Mouse (Mus musculus): ENCODE results near the gene Fam229b. TPM values are rescaled to one million over a fixed set of nuclear protein-coding genes. Genes with fewer than 3 reads are reported as not detected.

Gene Fam229b
- total and polyA plus RNA-seq, 3 experiments: 0.16 to 11.0 (median 1.6) TPM

DNA sequence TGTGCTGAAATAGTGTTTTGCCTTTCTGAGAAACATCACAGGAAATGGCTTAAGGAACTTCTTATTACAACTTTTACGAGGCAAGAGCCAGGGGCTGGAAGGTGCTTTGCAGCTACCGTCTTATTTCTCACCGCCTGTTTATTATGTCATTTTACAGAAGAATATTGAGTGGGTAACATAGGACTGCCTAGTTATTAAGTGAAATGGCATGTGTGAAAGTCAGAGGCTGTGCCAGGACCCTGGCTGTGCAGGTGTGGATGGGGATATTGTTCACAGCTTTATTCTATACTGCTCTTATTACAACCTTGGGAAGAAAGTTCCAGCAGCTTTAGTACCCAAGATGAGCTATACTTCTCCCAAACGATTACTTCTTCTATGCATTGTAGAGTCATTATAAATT is 61.7 kb downstream of the Fam229b start:
- no peak overlapping the region for H3K4me3 ChIP-seq (ENCODE audit: low read depth, low read length)
- no peak for DNase-seq (ENCODE audit: low spot score)
- H3K4me1 ChIP-seq (ENCODE audit: insufficient read depth, low read depth, low read length): no peaks in the 10 kb centered on the region
- H3K27me3 ChIP-seq (ENCODE audit: insufficient read depth, low read length): peaks cover 6% of the 10 kb centered on the region
- no peaks in the 10 kb centered on the region for H3K9me3 ChIP-seq (replicated peaks)
- TF ChIP-seq TAL1 (conservative IDR thresholded peaks at IDR 0.05; ENCODE audit: low read depth, low read length) (no peak), GATA2 (IDR thresholded peaks at IDR 0.05; ENCODE audit: borderline replicate concordance, low read depth, low read length) (no peak), GATA1 (IDR thresholded peaks at IDR 0.05; ENCODE audit: borderline replicate concordance, low read length) (no peak), POLR2AphosphoS5 (IDR thresholded peaks at IDR 0.05; ENCODE audit: insufficient replicate concordance, low read depth, low read length) (no peak), CTCF (IDR thresholded peaks at IDR 0.05; ENCODE audit: low read depth, low read length) (no peak)
- no peaks in the 10 kb centered on the region for H3K36me3 ChIP-seq (replicated peaks)
- no peak for ATAC-seq (ENCODE audit: extremely low read depth, insufficient number of reproducible peaks, low FRiP score, poor library complexity, severe bottlenecking)

Other genes starting within 250 kb of the Fam229b start
- gene Lama4, start 168.4 kb downstream of the Fam229b start, total RNA-seq (2014; fragmentation: Nextera tagmentation): not detected in 2 replicates
- gene Lama4, start 168.4 kb downstream of the Fam229b start, total RNA-seq (2017): 0.35 and 0.38 TPM in 2 replicates
- not detected in 2 replicates for gene Lama4, start 168.4 kb downstream of the Fam229b start, polyA plus RNA-seq (2012)
- gene Tube1, start 62 bp upstream of the Fam229b start, total RNA-seq (2014; fragmentation: Nextera tagmentation): 33.3 and 36.4 TPM in 2 replicates
- 24.8 TPM in 2 replicates for gene Tube1, start 62 bp upstream of the Fam229b start, total RNA-seq (2017)
- gene Tube1, start 62 bp upstream of the Fam229b start, polyA plus RNA-seq (2012): 3.7 and 4.2 TPM in 2 replicates
- gene Ccn6, start 29.9 kb upstream of the Fam229b start, total RNA-seq (2014; fragmentation: Nextera tagmentation): not detected in 2 replicates
- gene Ccn6, start 29.9 kb upstream of the Fam229b start, total RNA-seq (2017): not detected in 2 replicates
- gene Ccn6, start 29.9 kb upstream of the Fam229b start, polyA plus RNA-seq (2012): not detected in 2 replicates
- gene Fyn, start 234.9 kb upstream of the Fam229b start, total RNA-seq (2014; fragmentation: Nextera tagmentation): 91.4 and 101 TPM in 2 replicates
- 125 and 127 TPM in 2 replicates for gene Fyn, start 234.9 kb upstream of the Fam229b start, total RNA-seq (2017)
- 88.6 and 89.7 TPM in 2 replicates for gene Fyn, start 234.9 kb upstream of the Fam229b start, polyA plus RNA-seq (2012)